Mouse (Mus musculus) neural tube, embryonic 13.5 days (tissue): ENCODE measurements around the gene Pcx. TPM values are rescaled to one million over a fixed set of nuclear protein-coding genes. Genes with fewer than 3 reads are reported as not detected.

Experiments used
- ATAC-seq: fragments of 200-750 bp; cut with Nextera tagmentation; 2 replicates; pipeline ENCODE4 v1.8.0; 2017; ENCODE audit warnings: low read depth, mild to moderate bottlenecking, moderate TSS enrichment, moderate library complexity
- H3K27ac ChIP-seq: fragments of 300-500 bp; sonication (generic); replicated peaks from 2 replicates; pipeline ENCODE4 v1.5.1; 2015; ENCODE audit warnings: moderate library complexity, mild to moderate bottlenecking, inconsistent platforms
- H3K27me3 ChIP-seq: fragments of 300-500 bp; sonication (generic); 2 replicates; pipeline ENCODE4 v1.6.1; 2015; ENCODE audit warnings: mild to moderate bottlenecking, inconsistent platforms
- H3K36me3 ChIP-seq: fragments of 300-500 bp; sonication (generic); 2 replicates; pipeline ENCODE4 v1.6.1; 2015; ENCODE audit warnings: mild to moderate bottlenecking, inconsistent platforms
- H3K4me1 ChIP-seq: fragments of 300-500 bp; sonication (generic); replicated peaks from 2 replicates; pipeline ENCODE4 v1.6.1; 2015; ENCODE audit warnings: inconsistent platforms
- H3K4me2 ChIP-seq: fragments of 300-500 bp; sonication (generic); 2 replicates; pipeline ENCODE4 v1.6.1; 2015; ENCODE audit warnings: inconsistent platforms, mild to moderate bottlenecking, moderate library complexity
- H3K4me3 ChIP-seq: fragments of 300-500 bp; sonication (generic); 2 replicates; pipeline ENCODE4 v1.5.1; 2015; ENCODE audit warnings: mild to moderate bottlenecking, inconsistent platforms
- H3K9ac ChIP-seq: fragments of 300-500 bp; sonication (generic); 2 replicates; pipeline ENCODE4 v1.6.1; 2015; ENCODE audit warnings: moderate library complexity, mild to moderate bottlenecking, inconsistent platforms
- H3K9me3 ChIP-seq: fragments of 300-500 bp; sonication (generic); 2 replicates; pipeline ENCODE4 v1.6.1; 2016; ENCODE audit warnings: inconsistent platforms
- WGBS: fragments of 180-500 bp; shearing (Covaris S2); methylation state at CpG from one replicate; pipeline ENCODE4 v1.1.7; 2015; 5-methylcytosine and 5-hydroxymethylcytosine counted together
- polyA plus RNA-seq: library from polyadenylated mRNA; unstranded; fragments of >200 nt; fragmentation: Nextera tagmentation; extraction: Ambion mirVana; gene quantifications from 2 replicates; pipeline ENCODE4 v1.2.1, GENCODE M21; 2015

Gene Pcx
- polyA plus RNA-seq: 21.0 and 21.9 TPM in 2 replicates

- Histone ChIP-seq H3K9me3 (no peaks in the 10 kb centered on the region), H3K4me2 (peak within 1 kb of the TSS; percentile 87), H3K27ac (peak within 1 kb of the TSS; percentile 59; the same call in 1 of the 2 replicates), H3K36me3 (no peaks in the 10 kb centered on the region), H3K4me1 (peaks cover 14% of the 10 kb centered on the region), H3K4me3 (peak within 1 kb of the TSS; percentile 63), H3K9ac (peak within 1 kb of the TSS; percentile 67), H3K27me3 (peaks cover 6% of the 10 kb centered on the region; the same call in 1 of the 2 replicates)
- WGBS: under 1% methylated on average over 81 of the region's 82 CpGs
- peak; percentile 100 for ATAC-seq
Measured at GRCm38 (mm10) chr19:4509986-4510963, at the start of gene Pcx. Pcx (plus strand) TSS chr19:4510472.

GRCm38 (mm10) chr19:4461981-4462380 is 48.3 kb upstream of the Pcx start:
- ATAC-seq: no peak
- Histone ChIP-seq H3K4me1 (no peaks in the 10 kb centered on the region), H3K9ac (no peak overlapping the region), H3K36me3 (no peaks in the 10 kb centered on the region), H3K27me3 (no peaks in the 10 kb centered on the region), H3K4me3 (no peak overlapping the region), H3K4me2 (no peak overlapping the region), H3K27ac (no peak overlapping the region), H3K9me3 (no peaks in the 10 kb centered on the region)
- WGBS: 83% methylated on average over 8 of the region's 8 CpGs

GRCm38 (mm10) chr19:4464666-4465065 is 45.6 kb upstream of the Pcx start:
- 87% methylated on average over 4 of the region's 4 CpGs for WGBS
- Histone ChIP-seq H3K36me3 (no peaks in the 10 kb centered on the region), H3K9ac (no peak overlapping the region), H3K4me1 (no peaks in the 10 kb centered on the region), H3K4me3 (no peak overlapping the region), H3K27ac (no peak overlapping the region), H3K9me3 (no peaks in the 10 kb centered on the region), H3K4me2 (no peak overlapping the region), H3K27me3 (no peaks in the 10 kb centered on the region)
- no peak for ATAC-seq

GRCm38 (mm10) chr19:4468363-4468762 is 41.9 kb upstream of the Pcx start:
- H3K27me3 ChIP-seq: no peaks in the 10 kb centered on the region
- H3K4me1 ChIP-seq: no peaks in the 10 kb centered on the region
- H3K9me3 ChIP-seq: no peaks in the 10 kb centered on the region
- no peak overlapping the region for H3K27ac ChIP-seq
- ATAC-seq: no peak
- H3K4me3 ChIP-seq: no peak overlapping the region
- no peaks in the 10 kb centered on the region for H3K36me3 ChIP-seq
- H3K9ac ChIP-seq: no peak overlapping the region
- 31% methylated on average over 5 of the region's 5 CpGs for WGBS
- no peak overlapping the region for H3K4me2 ChIP-seq

- H3K27me3 ChIP-seq: peaks cover 41% of the 10 kb centered on the region
- whole genome bisulfite sequencing: 83% methylated on average over 5 of the region's 5 CpGs
- H3K9ac ChIP-seq: no peak overlapping the region
- H3K4me2 ChIP-seq: no peak overlapping the region
- H3K27ac ChIP-seq: no peak overlapping the region
- no peak overlapping the region for H3K4me3 ChIP-seq
- H3K36me3 ChIP-seq: no peaks in the 10 kb centered on the region
- no peak for ATAC-seq
- peaks cover 17% of the 10 kb centered on the region for H3K4me1 ChIP-seq
- no peaks in the 10 kb centered on the region for H3K9me3 ChIP-seq
Measured at GRCm38 (mm10) chr19:4473549-4473948, 36.7 kb upstream of the Pcx start.

GRCm38 (mm10) chr19:4474739-4475138 is 35.5 kb upstream of the Pcx start:
- peaks cover 17% of the 10 kb centered on the region for H3K4me1 ChIP-seq
- 43% methylated on average over 3 of the region's 3 CpGs for WGBS
- H3K27me3 ChIP-seq: peaks cover 51% of the 10 kb centered on the region
- no peak overlapping the region for H3K4me3 ChIP-seq
- no peak for ATAC-seq
- H3K4me2 ChIP-seq: no peak overlapping the region
- no peaks in the 10 kb centered on the region for H3K36me3 ChIP-seq
- no peaks in the 10 kb centered on the region for H3K9me3 ChIP-seq
- no peak overlapping the region for H3K27ac ChIP-seq
- H3K9ac ChIP-seq: no peak overlapping the region

- Histone ChIP-seq H3K36me3 (no peaks in the 10 kb centered on the region), H3K9me3 (no peaks in the 10 kb centered on the region), H3K27ac (no peak overlapping the region), H3K4me3 (no peak overlapping the region), H3K4me2 (no peak overlapping the region), H3K4me1 (peaks cover 17% of the 10 kb centered on the region), H3K9ac (no peak overlapping the region), H3K27me3 (peaks cover 54% of the 10 kb centered on the region)
- no peak for ATAC-seq
- 74% methylated on average over 11 of the region's 11 CpGs for WGBS
Measured at GRCm38 (mm10) chr19:4475224-4475925, 34.9 kb upstream of the Pcx start.

- no peaks in the 10 kb centered on the region for H3K36me3 ChIP-seq
- H3K4me1 ChIP-seq: peaks cover 17% of the 10 kb centered on the region
- peaks cover 54% of the 10 kb centered on the region for H3K27me3 ChIP-seq
- peak overlapping the region; percentile 71 for H3K9ac ChIP-seq
- peak overlapping the region; percentile 95 for H3K4me2 ChIP-seq
- H3K27ac ChIP-seq: no peak overlapping the region
- under 1% methylated on average over 66 of the region's 70 CpGs for WGBS
- no peaks in the 10 kb centered on the region for H3K9me3 ChIP-seq
- peak overlapping the region; percentile 54 for H3K4me3 ChIP-seq
- peak; percentile 71 for ATAC-seq
Measured at GRCm38 (mm10) chr19:4476601-4477257, 33.5 kb upstream of the Pcx start.

GRCm38 (mm10) chr19:4477345-4478189 is 32.7 kb upstream of the Pcx start, which contains the start of gene Syt12:
Syt12 (minus strand) TSS chr19:4477447.
- Histone ChIP-seq H3K4me2 (peak within 1 kb of the TSS; percentile 95), H3K36me3 (no peaks in the 10 kb centered on the region), H3K27ac (no peak within 1 kb of the TSS), H3K4me3 (peak within 1 kb of the TSS; percentile 54), H3K4me1 (peaks cover 17% of the 10 kb centered on the region), H3K9ac (peak within 1 kb of the TSS; percentile 71), H3K9me3 (no peaks in the 10 kb centered on the region), H3K27me3 (peaks cover 54% of the 10 kb centered on the region)
- WGBS: 31% methylated on average over 21 of the region's 21 CpGs
- ATAC-seq: no peak

GRCm38 (mm10) chr19:4478190-4478516 is 32.1 kb upstream of the Pcx start:
- 32% methylated on average over 1 of the region's 1 CpGs for whole genome bisulfite sequencing
- no peak for ATAC-seq
- no peak overlapping the region for H3K4me2 ChIP-seq

GRCm38 (mm10) chr19:4480041-4480440 is 30.2 kb upstream of the Pcx start:
- H3K4me3 ChIP-seq: no peak overlapping the region
- no peak for ATAC-seq
- H3K36me3 ChIP-seq: no peaks in the 10 kb centered on the region
- 90% methylated on average over 2 of the region's 2 CpGs for WGBS
- no peak overlapping the region for H3K27ac ChIP-seq
- peaks cover 43% of the 10 kb centered on the region for H3K27me3 ChIP-seq
- peaks cover 17% of the 10 kb centered on the region for H3K4me1 ChIP-seq
- no peak overlapping the region for H3K4me2 ChIP-seq
- H3K9me3 ChIP-seq: no peaks in the 10 kb centered on the region
- H3K9ac ChIP-seq: no peak overlapping the region

More at GRCm38 (mm10) chr19:4478190-4478516, 32.1 kb upstream of the Pcx start:
- Histone ChIP-seq H3K4me1 (peaks cover 17% of the 10 kb centered on the region), H3K9me3 (no peaks in the 10 kb centered on the region), H3K9ac (no peak overlapping the region), H3K27me3 (peaks cover 54% of the 10 kb centered on the region), H3K27ac (no peak overlapping the region), H3K4me3 (no peak overlapping the region), H3K36me3 (no peaks in the 10 kb centered on the region)
